Mouse (Mus musculus) CH12.LX (cell line): ENCODE results near the gene Pde4dip.

Experiments used
- CHD2 ChIP-seq: IDR thresholded peaks from 2 replicates; pipeline ENCODE4 v1.6.1; 2011; ENCODE audit warnings: low read length, improper control_type of control experiment
- HCFC1 ChIP-seq: IDR thresholded peaks from 2 replicates; pipeline ENCODE4 v1.6.1; 2012; ENCODE audit warnings: low read depth, mild to moderate bottlenecking, inconsistent platforms, low read length, improper control_type of control experiment
- JUN ChIP-seq: IDR thresholded peaks from 2 replicates; pipeline ENCODE4 v1.6.1; 2011; ENCODE audit warnings: low read depth, mild to moderate bottlenecking, low read length, improper control_type of control experiment, moderate library complexity; ENCODE audit not compliant: insufficient read depth
- PAX5 ChIP-seq: IDR thresholded peaks from 2 replicates; pipeline ENCODE4 v1.6.1; 2012; ENCODE audit warnings: low read length, inconsistent platforms, mixed read lengths
- POLR2A ChIP-seq: IDR thresholded peaks from 2 replicates; pipeline ENCODE4 v1.6.1; 2011; ENCODE audit warnings: low read depth, mild to moderate bottlenecking, improper control_type of control experiment, low read length
- RAD21 ChIP-seq: IDR thresholded peaks from 2 replicates; pipeline ENCODE4 v1.6.1; 2011; ENCODE audit warnings: low read depth, mild to moderate bottlenecking, low read length, improper control_type of control experiment, moderate library complexity
- RCOR1 ChIP-seq: conservative IDR thresholded peaks from 2 replicates; pipeline ENCODE4 v1.6.1; 2012; ENCODE audit warnings: low read depth, mild to moderate bottlenecking, inconsistent platforms, low read length, improper control_type of control experiment
- SMC3 ChIP-seq: IDR thresholded peaks from 2 replicates; pipeline ENCODE4 v1.6.1; 2011; ENCODE audit warnings: low read depth, low read length, improper control_type of control experiment
- USF1 ChIP-seq: IDR thresholded peaks from 2 replicates; pipeline ENCODE4 v1.6.1; 2014; ENCODE audit warnings: low read depth, mild to moderate bottlenecking, inconsistent platforms, low read length, improper control_type of control experiment
- ZNF384 ChIP-seq: IDR thresholded peaks from 2 replicates; pipeline ENCODE4 v1.6.1; 2012; ENCODE audit warnings: low read depth, low read length, improper control_type of control experiment, inconsistent platforms

GRCm38 (mm10) chr3:97932771-97933170 lies 44.3 kb upstream of the Pde4dip start:
- no peak for TF ChIP-seq POLR2A
- TF ChIP-seq HCFC1 = no peak
- TF ChIP-seq RCOR1 = no peak
- no peak for TF ChIP-seq PAX5
- TF ChIP-seq CHD2 = no peak
- no peak for TF ChIP-seq RAD21
- TF ChIP-seq USF1 = no peak
- TF ChIP-seq ZNF384 = no peak
- TF ChIP-seq JUN = no peak
- TF ChIP-seq SMC3 = no peak
